Mouse (Mus musculus) B cell, adult 2 months (primary cell): Measurements from ENCODE around the gene Klf11.

Experiments used
- DNase-seq, 2 experiments: peaks; one replicate each; pipeline ENCODE4 v3.0.0; 2022

Gene Klf11

DNA sequence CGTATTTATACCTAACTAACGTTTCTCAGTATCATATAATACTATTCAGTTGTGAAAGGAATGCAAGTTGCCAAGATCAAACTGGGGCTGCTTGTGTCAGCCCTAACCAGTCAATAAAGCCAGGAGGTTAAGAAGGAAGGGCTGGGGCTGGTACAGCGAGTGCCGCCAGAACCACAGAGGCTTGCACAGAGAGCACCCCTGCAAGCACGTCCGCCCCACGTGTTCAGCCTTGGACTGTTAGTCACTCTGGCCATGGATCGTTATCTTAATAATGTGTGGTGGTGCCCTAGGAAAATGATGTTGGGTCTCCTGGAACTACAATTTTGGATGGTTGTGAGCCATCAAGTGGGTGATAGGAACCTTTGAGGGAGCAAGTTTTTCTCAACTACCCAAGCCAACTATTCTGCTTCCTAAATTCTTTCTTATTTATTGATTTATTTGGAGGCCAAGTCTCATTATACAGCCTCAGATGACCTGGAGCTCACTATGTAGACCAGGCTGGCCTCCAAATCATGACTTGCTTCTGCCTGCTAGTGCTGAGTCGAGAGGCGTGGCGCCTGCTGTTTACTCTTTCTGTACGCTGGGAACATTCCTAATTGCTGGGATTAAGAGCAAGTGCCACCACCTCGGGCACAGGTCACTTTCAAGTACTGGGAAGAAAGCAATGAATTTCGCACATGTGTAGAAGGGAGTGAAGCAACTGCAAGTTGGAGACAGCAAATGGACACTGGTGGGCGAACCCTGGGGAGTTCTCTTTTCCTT lies 54.6 kb downstream of the Klf11 start:
- no peak for DNase-seq

DNA sequence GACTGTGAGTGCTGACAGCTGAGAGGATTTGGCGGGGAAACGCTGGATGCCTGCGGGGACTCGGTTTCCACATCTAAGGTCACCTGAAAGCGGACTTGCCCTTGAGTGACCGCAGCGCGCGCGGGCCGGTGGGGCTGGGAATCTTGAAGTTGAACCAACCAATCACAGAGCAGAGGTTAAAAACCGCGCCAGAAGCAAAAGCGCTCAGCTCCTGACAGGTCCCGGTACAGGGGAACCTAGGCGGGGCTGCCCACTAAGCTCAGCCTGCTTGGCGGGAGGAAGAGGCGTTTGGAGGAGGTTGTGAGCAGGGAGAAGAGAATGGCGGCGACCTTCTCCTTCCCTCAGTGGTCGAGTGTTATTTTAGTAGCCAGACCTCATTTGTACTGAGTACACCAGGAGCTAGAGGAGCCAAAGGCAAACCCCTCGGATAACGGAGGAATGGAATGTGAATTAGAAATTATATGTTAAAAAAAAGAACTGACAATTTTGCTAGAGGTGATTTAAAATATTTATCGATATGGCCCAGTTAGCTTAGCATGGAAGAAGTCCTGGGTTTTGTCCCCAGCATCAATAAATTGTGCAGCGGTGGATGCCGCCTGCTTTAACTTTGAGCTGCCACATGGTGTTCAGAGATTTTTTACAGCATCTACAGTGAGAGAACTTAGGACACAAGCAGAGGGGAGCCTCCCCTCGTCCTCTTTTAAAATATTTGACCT lies 55.8 kb downstream of the Klf11 start:
- DNase-seq, result no peak

- DNase-seq, result no peak
These were observed 56.4 kb downstream of the Klf11 start for GRCm38 (mm10) chr12:24707480-24707802.

DNA sequence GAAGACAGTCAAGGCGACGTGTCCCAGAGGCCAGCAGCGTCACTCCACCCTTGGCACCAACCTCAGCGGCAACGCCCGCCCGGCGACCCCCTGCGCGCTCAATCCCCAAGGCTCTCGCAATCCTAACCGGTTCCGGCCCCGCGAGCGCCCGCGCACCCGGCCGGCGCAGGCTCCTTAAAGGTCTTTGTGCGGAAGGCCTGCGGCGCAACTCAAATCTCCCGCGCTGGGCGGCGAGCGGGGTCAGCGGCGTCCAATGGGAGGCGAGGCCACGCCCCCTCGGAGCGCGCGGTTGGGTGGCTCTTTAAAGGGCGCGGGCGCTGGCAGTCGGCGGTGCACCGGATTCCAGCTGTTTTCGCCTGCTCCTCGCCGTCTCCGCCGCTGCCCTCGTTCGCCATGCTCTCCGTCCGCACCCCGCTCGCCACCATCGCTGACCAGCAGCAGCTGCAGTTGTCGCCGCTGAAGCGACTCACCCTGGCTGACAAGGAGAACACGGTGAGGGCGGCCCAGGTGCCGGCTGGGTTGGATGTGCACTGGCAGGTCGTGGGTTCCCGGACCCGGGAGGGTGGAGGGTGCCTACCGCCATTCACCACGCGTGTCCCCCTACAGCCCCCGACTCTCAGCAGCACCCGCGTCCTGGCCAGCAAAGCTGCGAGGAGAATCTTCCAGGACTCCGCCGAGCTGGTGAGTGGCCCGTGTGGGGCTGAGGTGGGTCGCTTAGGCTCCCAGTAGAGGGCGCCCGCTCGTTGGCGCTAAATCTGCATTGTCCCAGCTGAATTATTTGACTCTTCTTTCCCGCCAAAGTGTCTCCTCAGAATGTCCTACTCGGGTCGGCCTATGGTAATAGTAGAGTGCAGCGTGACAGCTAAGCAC lies 57.1 kb downstream of the Klf11 start, which contains the start of gene Rrm2:
Gene Rrm2 (plus strand): TSS at position 288 of the 870 bp plus-strand sequence.
- peak; percentile 94 to 95 for DNase-seq

- DNase-seq, result peak in 1 of 2 experiments; percentile 14
These were observed 57.7 kb downstream of the Klf11 start for GRCm38 (mm10) chr12:24708824-24709218.

- peak; percentile 36 to 41 for DNase-seq
These were observed 58.3 kb downstream of the Klf11 start for GRCm38 (mm10) chr12:24709409-24709808.

GRCm38 (mm10) chr12:24709831-24710508 lies 58.9 kb downstream of the Klf11 start:
- DNase-seq, result peak; percentile 51 to 52

GRCm38 (mm10) chr12:24710672-24711071 lies 59.6 kb downstream of the Klf11 start:
- peak; percentile 54 to 57 for DNase-seq
